Mouse (Mus musculus): ENCODE data around the gene Fau. TPM values are rescaled to one million over a fixed set of nuclear protein-coding genes. Genes with fewer than 3 reads are reported as not detected.
A peak's percentile ranks its signal among the peaks of the same experiment; 100 is the strongest.

The Fau gene
- polyA plus RNA-seq, 1 experiment from 2014 or later, result 471 TPM

GRCm38 (mm10) chr19:6079983-6080480, 22.4 kb downstream of the Fau start, which contains the start of gene Tmem262:
TSS of gene Tmem262 (plus strand) at chr19:6080033.
- peaks cover 18% of the 10 kb centered on the region for H3K4me1 ChIP-seq (ENCODE audit: control insufficient read depth, insufficient read depth, low read depth, low read length)
- no peak within 1 kb of the TSS for H3K4me2 ChIP-seq (ENCODE audit: low read length)
- H3K4me3 ChIP-seq (ENCODE audit: low read length), result no peak within 1 kb of the TSS
- H3K9ac ChIP-seq (ENCODE audit: low read depth, low read length), result no peak within 1 kb of the TSS
- ATAC-seq, result no peak
- no peak within 1 kb of the TSS for H3K27ac ChIP-seq (ENCODE audit: low read depth, low read length)
- H3K36me3 ChIP-seq (ENCODE audit: control insufficient read depth, insufficient read depth, low read length), result peaks cover 15% of the 10 kb centered on the region
- no peaks in the 10 kb centered on the region for H3K27me3 ChIP-seq (replicated peaks; ENCODE audit: control insufficient read depth, insufficient read depth, low read length)
- no peaks in the 10 kb centered on the region for H3K9me3 ChIP-seq (ENCODE audit: control insufficient read depth, low read length)
- WGBS, result 95% methylated on average over 12 of the region's 12 CpGs

GRCm38 (mm10) chr19:6082156-6082555, 24.5 kb downstream of the Fau start, which contains the start of gene Gm28374:
TSS of gene Gm28374 (minus strand) at chr19:6082256.
- 82% methylated on average over 9 of the region's 9 CpGs for WGBS
- H3K9me3 ChIP-seq (ENCODE audit: control insufficient read depth, low read length), result no peaks in the 10 kb centered on the region
- no peak for ATAC-seq

GRCm38 (mm10) chr19:6084478-6085248, 27.0 kb downstream of the Fau start, which contains the start of the genes Zfpl1 and Cdca5:
TSS of gene Zfpl1 (minus strand) at chr19:6084956.
TSS of gene Cdca5 (plus strand) at chr19:6084983.
- Histone ChIP-seq H3K4me2 (ENCODE audit: low read length) (peak within 1 kb of the TSS; percentile 96), H3K4me1 (ENCODE audit: control insufficient read depth, insufficient read depth, low read depth, low read length) (peaks cover 19% of the 10 kb centered on the region), H3K9ac (ENCODE audit: low read depth, low read length) (peak within 1 kb of the TSS; percentile 61), H3K27me3 (replicated peaks; ENCODE audit: control insufficient read depth, insufficient read depth, low read length) (no peaks in the 10 kb centered on the region), H3K27ac (ENCODE audit: low read depth, low read length) (no peak within 1 kb of the TSS), H3K36me3 (ENCODE audit: control insufficient read depth, insufficient read depth, low read length) (peaks cover 13% of the 10 kb centered on the region), H3K4me3 (ENCODE audit: low read length) (peak within 1 kb of the TSS; percentile 53), H3K9me3 (ENCODE audit: control insufficient read depth, low read length) (no peaks in the 10 kb centered on the region)
- ATAC-seq, result peak; percentile 93
- under 1% methylated on average over 58 of the region's 58 CpGs for WGBS

More at GRCm38 (mm10) chr19:6082156-6082555, 24.5 kb downstream of the Fau start, which contains the start of gene Gm28374:
- Histone ChIP-seq H3K36me3 (ENCODE audit: control insufficient read depth, insufficient read depth, low read length) (peaks cover 15% of the 10 kb centered on the region), H3K4me1 (ENCODE audit: control insufficient read depth, insufficient read depth, low read depth, low read length) (peaks cover 19% of the 10 kb centered on the region), H3K27ac (ENCODE audit: low read depth, low read length) (no peak within 1 kb of the TSS), H3K27me3 (replicated peaks; ENCODE audit: control insufficient read depth, insufficient read depth, low read length) (no peaks in the 10 kb centered on the region), H3K9ac (ENCODE audit: low read depth, low read length) (no peak within 1 kb of the TSS), H3K4me2 (ENCODE audit: low read length) (no peak within 1 kb of the TSS), H3K4me3 (ENCODE audit: low read length) (no peak within 1 kb of the TSS)

- Histone ChIP-seq H3K4me2 (ENCODE audit: low read length) (peak overlapping the region; percentile 85), H3K27me3 (replicated peaks; ENCODE audit: control insufficient read depth, insufficient read depth, low read length) (no peaks in the 10 kb centered on the region), H3K4me3 (ENCODE audit: low read length) (peak overlapping the region; percentile 53), H3K9ac (ENCODE audit: low read depth, low read length) (0 out of 2 replicates have a peak overlapping the region, but pooled peaks have one; percentile 7), H3K27ac (ENCODE audit: low read depth, low read length) (no peak overlapping the region), H3K36me3 (ENCODE audit: control insufficient read depth, insufficient read depth, low read length) (peaks cover 10% of the 10 kb centered on the region), H3K9me3 (ENCODE audit: control insufficient read depth, low read length) (no peaks in the 10 kb centered on the region), H3K4me1 (ENCODE audit: control insufficient read depth, insufficient read depth, low read depth, low read length) (peaks cover 19% of the 10 kb centered on the region)
- 0% methylated on average over 17 of the region's 17 CpGs for WGBS
- peak; percentile 60 for ATAC-seq
These were observed 27.8 kb downstream of the Fau start for GRCm38 (mm10) chr19:6085417-6085879.

GRCm38 (mm10) chr19:6088841-6089240, 31.2 kb downstream of the Fau start:
- Histone ChIP-seq H3K4me3 (ENCODE audit: low read length) (no peak overlapping the region), H3K9ac (ENCODE audit: low read depth, low read length) (no peak overlapping the region), H3K9me3 (ENCODE audit: control insufficient read depth, low read length) (no peaks in the 10 kb centered on the region), H3K4me1 (ENCODE audit: control insufficient read depth, insufficient read depth, low read depth, low read length) (peaks cover 12% of the 10 kb centered on the region), H3K36me3 (ENCODE audit: control insufficient read depth, insufficient read depth, low read length) (no peaks in the 10 kb centered on the region), H3K27ac (ENCODE audit: low read depth, low read length) (no peak overlapping the region), H3K4me2 (ENCODE audit: low read length) (no peak overlapping the region), H3K27me3 (replicated peaks; ENCODE audit: control insufficient read depth, insufficient read depth, low read length) (no peaks in the 10 kb centered on the region)
- no peak for ATAC-seq
- 91% methylated on average over 13 of the region's 13 CpGs for WGBS

- no peak for ATAC-seq
- H3K4me1 ChIP-seq (ENCODE audit: control insufficient read depth, insufficient read depth, low read depth, low read length), result no peaks in the 10 kb centered on the region
- WGBS, result 90% methylated on average over 7 of the region's 7 CpGs
- H3K36me3 ChIP-seq (ENCODE audit: control insufficient read depth, insufficient read depth, low read length), result no peaks in the 10 kb centered on the region
- H3K27ac ChIP-seq (ENCODE audit: low read depth, low read length), result no peak within 1 kb of the TSS
- H3K27me3 ChIP-seq (replicated peaks; ENCODE audit: control insufficient read depth, insufficient read depth, low read length), result no peaks in the 10 kb centered on the region
- no peak within 1 kb of the TSS for H3K4me3 ChIP-seq (ENCODE audit: low read length)
- H3K4me2 ChIP-seq (ENCODE audit: low read length), result no peak within 1 kb of the TSS
- H3K9ac ChIP-seq (ENCODE audit: low read depth, low read length), result no peak within 1 kb of the TSS
- H3K9me3 ChIP-seq (ENCODE audit: control insufficient read depth, low read length), result no peaks in the 10 kb centered on the region
These were observed 36.5 kb downstream of the Fau start, which contains the start of gene AC131692.1 for GRCm38 (mm10) chr19:6094119-6094518. TSS of gene AC131692.1 (plus strand) at chr19:6094419.

- no peaks in the 10 kb centered on the region for H3K36me3 ChIP-seq (ENCODE audit: control insufficient read depth, insufficient read depth, low read length)
- H3K4me2 ChIP-seq (ENCODE audit: low read length), result no peak overlapping the region
- H3K4me1 ChIP-seq (ENCODE audit: control insufficient read depth, insufficient read depth, low read depth, low read length), result no peaks in the 10 kb centered on the region
- H3K4me3 ChIP-seq (ENCODE audit: low read length), result no peak overlapping the region
- H3K9ac ChIP-seq (ENCODE audit: low read depth, low read length), result no peak overlapping the region
- no peaks in the 10 kb centered on the region for H3K27me3 ChIP-seq (replicated peaks; ENCODE audit: control insufficient read depth, insufficient read depth, low read length)
- no peak for ATAC-seq
- H3K27ac ChIP-seq (ENCODE audit: low read depth, low read length), result no peak overlapping the region
- no peaks in the 10 kb centered on the region for H3K9me3 ChIP-seq (ENCODE audit: control insufficient read depth, low read length)
- 80% methylated on average over 3 of the region's 3 CpGs for WGBS
These were observed 40.2 kb downstream of the Fau start for GRCm38 (mm10) chr19:6097847-6098246.

- Histone ChIP-seq H3K27ac (ENCODE audit: low read depth, low read length) (no peak overlapping the region), H3K4me1 (ENCODE audit: control insufficient read depth, insufficient read depth, low read depth, low read length) (no peaks in the 10 kb centered on the region), H3K36me3 (ENCODE audit: control insufficient read depth, insufficient read depth, low read length) (no peaks in the 10 kb centered on the region), H3K4me2 (ENCODE audit: low read length) (no peak overlapping the region), H3K9me3 (ENCODE audit: control insufficient read depth, low read length) (no peaks in the 10 kb centered on the region), H3K4me3 (ENCODE audit: low read length) (no peak overlapping the region), H3K27me3 (replicated peaks; ENCODE audit: control insufficient read depth, insufficient read depth, low read length) (no peaks in the 10 kb centered on the region), H3K9ac (ENCODE audit: low read depth, low read length) (no peak overlapping the region)
- ATAC-seq, result no peak
- 65% methylated on average over 6 of the region's 6 CpGs for WGBS
These were observed 43.5 kb downstream of the Fau start for GRCm38 (mm10) chr19:6101186-6101585.

- 78% methylated on average over 6 of the region's 6 CpGs for WGBS
- no peaks in the 10 kb centered on the region for H3K36me3 ChIP-seq (ENCODE audit: control insufficient read depth, insufficient read depth, low read length)
- no peak overlapping the region for H3K9ac ChIP-seq (ENCODE audit: low read depth, low read length)
- no peak for ATAC-seq
- no peak overlapping the region for H3K27ac ChIP-seq (ENCODE audit: low read depth, low read length)
- no peaks in the 10 kb centered on the region for H3K4me1 ChIP-seq (ENCODE audit: control insufficient read depth, insufficient read depth, low read depth, low read length)
- H3K27me3 ChIP-seq (replicated peaks; ENCODE audit: control insufficient read depth, insufficient read depth, low read length), result no peaks in the 10 kb centered on the region
- H3K4me2 ChIP-seq (ENCODE audit: low read length), result no peak overlapping the region
- H3K9me3 ChIP-seq (ENCODE audit: control insufficient read depth, low read length), result no peaks in the 10 kb centered on the region
- no peak overlapping the region for H3K4me3 ChIP-seq (ENCODE audit: low read length)
These were observed 44.7 kb downstream of the Fau start for GRCm38 (mm10) chr19:6102169-6102853.

Data from hindbrain, embryonic 16.5 days (tissue).